Mouse (Mus musculus) left cerebral cortex, adult 2 months (tissue): ENCODE data around the gene Dhrs9. TPM values are rescaled to one million over a fixed set of nuclear protein-coding genes. Genes with fewer than 3 reads are reported as not detected.

ENCODE experiments used
- DNase-seq, 2 experiments: peaks; one replicate each; pipeline ENCODE4 v3.0.0; 2021 to 2022; ENCODE audit warnings: low spot score in 2 of 2, mixed read lengths in 1 of 2; ENCODE audit errors: extremely low spot score in 1 of 2
- H3K27ac ChIP-seq: fragments of 200-600 bp; 2 replicates; pipeline ENCODE4 v1.8.1; 2022
- H3K4me3 ChIP-seq: fragments of 200-600 bp; 2 replicates; pipeline ENCODE4 v1.8.1; 2022
- CTCF ChIP-seq: fragments of 200-600 bp; IDR thresholded peaks from 2 replicates; pipeline ENCODE4 v1.8.1; 2022; ENCODE audit warnings: antibody characterized with exemption, mild to moderate bottlenecking, moderate library complexity
- intact Hi-C: fragments of 180-260 bp; cut with DNase I; formaldehyde crosslinking; loops from one replicate; pipeline ENCODE4 v1.15.1; 2025
- total RNA-seq, 2 experiments: library from RNA; stranded (reverse); gene quantifications; 2 replicates each; pipeline ENCODE4 v1.2.3; 2021

Gene Dhrs9
- total RNA-seq, 2 experiments from 2014 or later: 0.14 TPM; not detected in 1

DNA sequence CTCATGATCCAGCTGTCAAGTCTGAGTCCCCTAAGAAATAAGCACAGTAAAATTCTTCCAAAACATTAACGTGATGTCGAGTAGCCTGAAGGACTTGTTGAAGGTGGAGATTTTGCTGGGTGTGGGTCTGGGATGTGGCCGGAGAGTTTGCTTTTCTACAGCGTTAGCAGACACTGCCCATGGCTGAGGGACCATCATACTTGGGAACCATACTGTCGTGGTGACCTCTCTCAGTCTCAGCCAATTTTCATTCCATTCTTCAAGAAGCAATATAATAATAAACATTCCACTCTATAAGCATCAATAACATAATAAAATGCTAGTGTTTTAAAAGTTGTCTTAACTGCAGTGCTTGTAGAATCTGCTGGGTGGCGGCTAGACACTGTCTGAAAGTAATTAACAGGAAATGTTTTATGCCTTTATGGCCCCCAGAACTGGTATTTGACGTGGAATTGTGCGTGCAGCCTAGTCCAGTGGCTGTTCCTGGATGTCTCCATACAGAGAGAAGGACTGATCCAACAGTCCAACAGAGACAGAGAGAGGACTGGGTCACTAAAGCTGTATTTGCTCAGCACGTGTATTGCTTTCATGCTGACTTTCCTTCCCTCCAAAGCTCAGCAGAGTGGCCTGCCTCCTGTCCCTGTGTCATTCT, 15.5 kb downstream of the Dhrs9 start:
- Histone ChIP-seq H3K27ac (no peak overlapping the region), H3K4me3 (no peak overlapping the region)
- intact Hi-C loops: no loop called here
- no peak for DNase-seq
- no peak for TF ChIP-seq CTCF

DNA sequence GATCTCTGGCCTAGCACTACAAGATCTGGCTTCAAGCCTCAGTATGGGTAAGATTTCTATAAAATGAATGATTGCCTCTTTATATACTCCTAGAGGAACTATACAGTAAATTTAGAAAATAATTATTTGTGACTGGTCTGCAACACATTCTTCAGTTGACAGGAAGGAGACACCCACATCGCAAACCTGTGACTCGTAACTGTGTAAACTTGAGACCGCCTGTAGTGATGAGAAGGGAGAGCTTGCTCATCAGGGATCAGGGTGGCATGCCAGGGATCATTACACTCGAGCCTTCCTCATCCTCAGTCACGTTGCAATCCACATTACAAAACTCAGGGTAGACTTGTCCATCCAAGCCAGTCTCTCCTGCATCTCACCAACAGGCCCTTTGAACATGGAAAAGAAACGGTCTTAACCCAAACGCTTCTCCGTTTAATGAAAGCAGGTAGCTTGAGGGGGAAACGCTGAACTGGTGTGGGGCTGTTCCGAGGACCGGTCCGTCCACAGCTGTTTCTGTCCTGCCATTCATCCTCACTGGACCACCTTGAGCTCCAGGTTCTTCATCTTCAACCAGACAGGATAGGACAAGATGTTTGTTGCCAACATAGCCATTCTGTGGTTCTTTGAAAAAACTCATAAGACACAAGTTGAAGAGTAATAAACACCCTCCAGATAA, 16.7 kb downstream of the Dhrs9 start:
- Histone ChIP-seq H3K27ac (no peak overlapping the region), H3K4me3 (no peak overlapping the region)
- no peak for TF ChIP-seq CTCF
- intact Hi-C loops: no loop called here
- no peak for DNase-seq

DNA sequence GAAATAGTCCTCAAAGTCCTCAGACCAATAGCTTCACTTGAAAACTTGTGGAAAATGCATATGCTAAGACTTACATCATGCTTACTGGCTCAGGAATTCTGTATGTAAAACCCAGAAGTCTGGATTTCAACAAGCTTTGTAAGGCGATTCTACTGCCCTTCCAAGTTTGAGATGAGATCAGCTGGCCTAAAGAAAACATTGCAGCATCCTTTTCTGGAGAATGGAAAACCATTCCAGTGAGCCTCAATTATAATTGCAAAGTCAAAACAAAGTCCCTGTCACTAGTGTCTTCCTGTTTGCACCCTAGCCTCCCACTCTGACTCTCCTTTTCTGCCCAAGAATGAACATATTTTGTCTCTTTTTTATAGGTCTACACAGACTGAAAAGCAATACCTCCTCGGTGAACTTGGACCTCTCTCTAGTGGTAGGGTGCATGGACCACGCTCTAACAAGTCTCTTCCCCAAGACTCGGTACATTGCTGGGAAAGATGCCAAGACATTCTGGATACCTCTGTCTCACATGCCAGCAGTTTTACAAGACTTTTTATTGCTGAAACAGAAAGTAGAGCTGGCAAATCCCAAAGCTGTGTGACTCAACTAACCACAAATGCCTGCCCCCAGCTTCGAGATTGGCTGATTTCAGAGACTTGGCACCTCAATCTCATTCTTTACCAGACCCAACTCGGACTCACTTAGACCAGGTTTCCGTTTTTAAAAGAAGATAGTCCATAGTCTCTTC, 20.8 kb downstream of the Dhrs9 start:
- TF ChIP-seq CTCF: no peak
- Histone ChIP-seq H3K4me3 (no peak overlapping the region), H3K27ac (no peak overlapping the region)
- intact Hi-C loops: no loop called here
- DNase-seq: no peak

DNA sequence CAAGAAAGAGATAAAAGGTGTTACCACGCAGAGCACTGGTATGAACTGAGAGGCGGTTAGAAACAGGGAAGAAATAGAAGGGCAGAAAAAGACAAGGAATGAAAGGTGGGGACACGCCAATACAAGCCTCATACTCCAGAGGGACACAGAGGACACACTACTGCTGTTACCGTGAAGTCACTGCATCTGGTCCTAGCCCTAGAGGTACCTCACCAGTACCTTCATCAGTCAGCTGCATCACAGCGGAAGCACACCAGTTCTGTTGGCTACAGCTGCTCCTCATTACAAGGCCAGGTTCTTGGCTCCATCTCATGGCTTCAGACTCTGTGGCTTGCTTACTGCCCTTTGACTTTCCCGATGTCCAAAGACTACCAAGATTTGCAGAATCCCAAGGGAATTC, 21.6 kb downstream of the Dhrs9 start:
- intact Hi-C loops: no loop called here
- no peak overlapping the region for H3K4me3 ChIP-seq
- DNase-seq: no peak
- no peak for TF ChIP-seq CTCF
- no peak overlapping the region for H3K27ac ChIP-seq

DNA sequence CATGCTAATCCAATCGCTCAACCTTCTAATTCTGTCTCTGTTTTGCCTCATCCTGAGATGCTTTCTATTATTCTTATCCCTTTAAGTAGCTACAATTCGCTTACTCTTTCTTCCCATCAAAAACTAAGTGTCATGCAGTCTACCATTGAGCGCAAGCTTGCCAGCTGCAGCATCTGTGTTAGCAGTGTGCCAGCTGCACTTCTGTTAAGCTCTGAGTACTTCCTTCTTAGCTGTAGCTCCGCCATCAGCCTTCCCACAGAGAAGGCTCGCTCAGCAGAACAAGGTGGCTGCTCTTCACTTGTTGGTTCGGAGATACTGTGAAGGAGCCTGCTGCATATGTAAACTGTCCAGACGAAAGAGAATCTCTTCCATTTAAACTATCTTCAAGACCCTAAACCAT, 22.1 kb downstream of the Dhrs9 start:
- no peak for DNase-seq
- no peak for TF ChIP-seq CTCF
- intact Hi-C loops: no loop called here
- no peak overlapping the region for H3K27ac ChIP-seq
- H3K4me3 ChIP-seq: no peak overlapping the region

DNA sequence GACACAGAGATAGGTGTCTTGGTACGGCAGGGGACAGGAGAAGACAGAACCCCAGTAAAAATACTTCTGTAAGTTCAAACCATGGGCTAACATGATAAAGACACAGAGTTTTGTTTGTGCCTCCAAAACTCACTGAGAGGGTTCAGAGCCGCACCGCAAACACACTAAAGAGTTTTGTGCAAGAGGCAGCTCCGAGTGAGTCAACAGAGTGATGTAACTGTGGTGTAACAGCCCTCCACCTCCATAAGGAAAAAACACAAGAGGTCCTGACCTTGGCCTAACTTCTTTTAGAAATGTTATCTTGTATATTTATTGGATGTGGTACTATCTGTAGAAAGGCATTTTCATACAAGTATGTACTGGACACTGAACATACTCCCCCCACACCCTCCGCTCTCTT, 25.4 kb downstream of the Dhrs9 start:
- no peak for TF ChIP-seq CTCF
- DNase-seq: no peak
- intact Hi-C loops: no loop called here
- Histone ChIP-seq H3K4me3 (no peak overlapping the region), H3K27ac (no peak overlapping the region)

DNA sequence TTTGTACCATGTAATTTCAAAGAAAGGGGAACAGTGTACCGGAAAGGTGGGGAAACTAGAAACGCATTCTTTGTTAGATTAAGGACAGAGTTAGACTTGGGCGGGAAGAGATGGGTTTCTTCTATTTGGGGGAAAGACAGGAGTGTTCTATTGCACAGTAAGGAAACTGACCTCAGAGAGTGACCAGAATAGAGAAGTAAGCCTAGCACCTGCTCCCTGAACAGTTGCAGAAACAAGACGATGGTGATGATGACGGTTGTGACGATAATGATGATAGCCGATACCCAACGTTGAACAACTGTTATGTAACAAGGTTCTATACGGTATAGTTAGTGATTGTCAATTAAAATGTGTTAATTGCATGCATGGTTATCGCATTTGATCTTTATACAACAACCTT, 34.3 kb downstream of the Dhrs9 start:
- DNase-seq: no peak
- intact Hi-C loops: no loop called here
- H3K4me3 ChIP-seq: no peak overlapping the region
- H3K27ac ChIP-seq: no peak overlapping the region
- no peak for TF ChIP-seq CTCF

DNA sequence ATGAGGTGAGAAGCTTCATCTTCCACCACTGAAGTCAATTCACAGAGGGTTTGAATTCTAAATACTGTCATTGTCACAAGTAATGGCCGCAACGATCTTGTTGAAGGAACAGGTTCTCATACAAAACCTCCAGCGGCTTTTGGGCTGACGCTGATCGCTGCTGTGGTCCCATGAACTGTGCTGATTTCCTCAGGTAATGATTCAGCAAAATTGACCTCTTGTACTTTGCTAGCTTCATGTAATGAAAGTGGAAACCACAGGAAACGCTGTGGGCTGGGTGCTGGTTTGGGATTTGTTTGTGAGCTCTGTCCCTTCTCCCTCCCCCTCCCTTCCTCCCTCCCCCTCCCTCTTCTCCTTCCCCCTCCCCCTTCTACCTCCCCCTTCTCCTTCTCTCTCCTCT, 34.8 kb downstream of the Dhrs9 start:
- no peak for TF ChIP-seq CTCF
- Histone ChIP-seq H3K4me3 (no peak overlapping the region), H3K27ac (no peak overlapping the region)
- intact Hi-C loops: no loop called here
- DNase-seq: no peak

DNA sequence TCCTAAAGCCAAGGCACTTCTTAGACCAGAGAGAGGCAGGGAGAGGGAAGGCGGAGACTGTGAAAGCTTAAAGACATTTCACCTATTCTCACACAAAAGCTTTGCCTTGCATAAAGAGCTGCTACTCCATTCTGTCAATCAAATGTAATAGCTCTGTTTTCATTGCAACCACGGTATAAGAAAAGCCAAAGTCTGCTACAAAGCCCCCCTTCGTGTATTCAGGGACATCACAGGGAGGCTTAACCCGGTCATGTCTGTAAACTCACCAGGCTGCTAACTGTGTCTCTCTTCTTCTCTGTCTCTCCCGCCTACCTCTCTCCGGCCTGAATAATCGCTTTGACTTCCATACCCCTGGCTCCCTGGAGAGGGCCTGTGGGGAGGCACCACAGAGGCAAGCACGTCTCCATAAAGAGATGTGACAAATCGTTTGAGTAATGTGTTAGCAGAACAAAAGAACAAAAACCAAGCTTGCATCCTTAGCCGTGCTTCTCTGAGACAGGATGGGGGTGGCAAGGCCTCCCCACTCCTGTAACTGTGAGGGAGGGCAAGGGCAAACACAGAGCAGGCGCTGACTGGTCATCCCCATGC, 38.1 kb downstream of the Dhrs9 start:
- no peak for DNase-seq
- no peak for TF ChIP-seq CTCF
- intact Hi-C loops: no loop called here
- H3K4me3 ChIP-seq: no peak overlapping the region
- no peak overlapping the region for H3K27ac ChIP-seq

DNA sequence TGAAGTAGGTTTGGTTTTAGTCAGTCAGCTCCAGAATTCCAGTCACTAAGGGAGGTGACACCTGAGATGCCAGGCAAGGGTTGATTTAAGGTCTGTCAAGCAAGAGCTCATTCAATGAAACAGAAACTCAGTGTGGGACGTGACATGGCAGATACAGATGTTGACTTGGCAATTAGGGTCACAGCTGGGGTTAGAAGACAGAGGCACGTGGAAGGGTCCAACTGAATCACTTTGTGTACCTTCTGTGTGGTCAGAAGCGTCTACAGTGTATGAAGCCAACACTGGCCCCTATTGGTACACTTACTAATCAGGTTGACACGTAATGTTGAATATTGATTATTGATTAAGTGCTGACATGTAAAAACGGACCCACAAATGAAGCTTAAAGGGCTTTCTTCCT, 44.6 kb downstream of the Dhrs9 start:
- no peak for TF ChIP-seq CTCF
- DNase-seq: no peak
- H3K4me3 ChIP-seq: no peak overlapping the region
- intact Hi-C loops: loop anchor here (5.0 to 10.0 kb wide), 2 partner anchors 313 to 860 kb away; no protein-coding TSS in a partner anchor
- H3K27ac ChIP-seq: no peak overlapping the region

DNA sequence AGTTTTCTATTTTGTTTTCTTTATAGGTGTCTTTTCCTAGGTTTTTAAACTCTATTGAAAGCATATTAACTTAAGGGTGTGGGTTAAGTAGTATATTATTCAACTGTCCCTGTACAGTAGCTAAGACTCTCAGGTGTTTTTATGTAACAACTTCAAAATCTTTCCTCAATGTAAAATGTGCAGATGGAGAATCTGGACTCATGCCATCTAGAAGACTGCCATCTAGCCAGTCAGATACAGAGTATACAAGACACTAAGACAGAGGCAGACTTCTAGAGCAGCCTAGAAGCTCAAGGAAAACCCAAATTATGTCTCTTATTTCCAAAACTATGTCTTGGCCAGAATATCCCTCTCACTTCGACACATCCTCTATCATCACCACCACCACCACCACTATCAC, 45.8 kb downstream of the Dhrs9 start:
- TF ChIP-seq CTCF: no peak
- Histone ChIP-seq H3K4me3 (no peak overlapping the region), H3K27ac (no peak overlapping the region)
- DNase-seq: no peak
- intact Hi-C loops: loop anchor here (5.0 to 10.0 kb wide), 2 partner anchors 314 to 861 kb away; no protein-coding TSS in a partner anchor

DNA sequence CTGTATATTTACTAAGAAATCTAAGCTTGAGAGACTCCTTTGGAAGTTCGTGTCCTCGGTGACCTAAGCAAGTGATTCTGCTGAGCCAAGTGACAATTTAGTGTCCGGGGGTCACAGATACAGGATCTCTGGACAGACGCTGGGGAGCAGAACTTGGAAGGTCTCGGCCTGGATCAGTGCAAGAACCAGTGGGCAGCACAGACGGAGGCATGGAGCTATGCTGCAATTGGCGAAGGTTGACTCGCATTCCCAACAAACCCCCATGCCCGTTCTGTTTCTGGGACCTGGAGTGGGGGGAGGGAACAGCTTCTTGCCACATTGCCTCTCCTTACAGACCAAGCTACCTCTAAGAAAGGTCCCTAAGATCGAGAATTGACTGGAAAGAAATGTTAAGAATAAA, 46.9 kb downstream of the Dhrs9 start:
- H3K4me3 ChIP-seq: no peak overlapping the region
- no peak for TF ChIP-seq CTCF
- intact Hi-C loops: loop anchor here (5.0 to 10.0 kb wide), 2 partner anchors 315 to 862 kb away; no protein-coding TSS in a partner anchor
- DNase-seq: no peak
- no peak overlapping the region for H3K27ac ChIP-seq
